Mouse (Mus musculus): ENCODE data around the gene Atg7. TPM values are rescaled to one million over a fixed set of nuclear protein-coding genes. Genes with fewer than 3 reads are reported as not detected.

Atg7 gene
- total RNA-seq, 4 experiments from 2014 or later: 34.1 to 42.9 (median 39.6) TPM

GRCm38 (mm10) chr6:114685412-114685811 lies 42.5 kb downstream of the Atg7 start:
- no peak for DNase-seq

GRCm38 (mm10) chr6:114687035-114687434 lies 44.1 kb downstream of the Atg7 start:
- DNase-seq: no peak

- DNase-seq: no peak
These were observed 47.8 kb downstream of the Atg7 start for GRCm38 (mm10) chr6:114690661-114691060.

GRCm38 (mm10) chr6:114691530-114691929 lies 48.6 kb downstream of the Atg7 start:
- DNase-seq: no peak

GRCm38 (mm10) chr6:114692691-114693090 lies 49.8 kb downstream of the Atg7 start:
- no peak for DNase-seq

- DNase-seq: peak; percentile 20
These were observed 55.0 kb downstream of the Atg7 start for GRCm38 (mm10) chr6:114697646-114698490.

GRCm38 (mm10) chr6:114698578-114698977 lies 55.7 kb downstream of the Atg7 start:
- DNase-seq: no peak

GRCm38 (mm10) chr6:114700704-114701103 lies 57.8 kb downstream of the Atg7 start:
- no peak for DNase-seq

GRCm38 (mm10) chr6:114707032-114707431 lies 64.1 kb downstream of the Atg7 start:
- DNase-seq: no peak

GRCm38 (mm10) chr6:114712242-114713050 lies 69.5 kb downstream of the Atg7 start:
- DNase-seq: no peak

- DNase-seq: no peak
These were observed 70.6 kb downstream of the Atg7 start for GRCm38 (mm10) chr6:114713538-114713937.

- DNase-seq: no peak
These were observed 71.8 kb downstream of the Atg7 start for GRCm38 (mm10) chr6:114714654-114715053.

GRCm38 (mm10) chr6:114715289-114716030 lies 72.6 kb downstream of the Atg7 start:
- no peak for DNase-seq

- no peak for DNase-seq
These were observed 76.2 kb downstream of the Atg7 start for GRCm38 (mm10) chr6:114719100-114719499.

GRCm38 (mm10) chr6:114719665-114720064 lies 76.8 kb downstream of the Atg7 start:
- no peak for DNase-seq

GRCm38 (mm10) chr6:114722046-114722445 lies 79.1 kb downstream of the Atg7 start:
- no peak for DNase-seq

- no peak for DNase-seq
These were observed 81.0 kb downstream of the Atg7 start for GRCm38 (mm10) chr6:114723925-114724324.

GRCm38 (mm10) chr6:114724351-114724750 lies 81.5 kb downstream of the Atg7 start:
- no peak for DNase-seq

GRCm38 (mm10) chr6:114725147-114725575 lies 82.3 kb downstream of the Atg7 start:
- no peak for DNase-seq

GRCm38 (mm10) chr6:114726681-114727080 lies 83.8 kb downstream of the Atg7 start:
- no peak for DNase-seq

GRCm38 (mm10) chr6:114733156-114733555 lies 90.3 kb downstream of the Atg7 start:
- no peak for DNase-seq

GRCm38 (mm10) chr6:114733681-114734080 lies 90.8 kb downstream of the Atg7 start:
- no peak for DNase-seq

- DNase-seq: no peak
These were observed 92.2 kb downstream of the Atg7 start for GRCm38 (mm10) chr6:114735054-114735453.
